Mouse (Mus musculus): ENCODE results near the gene Cmtm3. TPM values are rescaled to one million over a fixed set of nuclear protein-coding genes. Genes with fewer than 3 reads are reported as not detected.
A peak's percentile ranks its signal among the peaks of the same experiment; 100 is the strongest.

Cmtm3 gene
- polyA plus RNA-seq, 2 experiments: 176 to 240 TPM

GRCm38 (mm10) chr8:104339983-104340232, 698 bp downstream of the Cmtm3 start:
- peak overlapping the region; percentile 89 for H3K9ac ChIP-seq (ENCODE audit: low read depth, low read length, severe bottlenecking)
- no peak for ATAC-seq (ENCODE audit: low FRiP score, low read depth)
- H3K4me3 ChIP-seq (replicated peaks; ENCODE audit: low read length): peak overlapping the region; percentile 67
- peak overlapping the region; percentile 82; the same call in 1 of the 2 replicates for H3K27ac ChIP-seq (replicated peaks; ENCODE audit: low read depth, low read length)
- TF ChIP-seq POLR2A (IDR thresholded peaks at IDR 0.05; ENCODE audit: borderline replicate concordance, extremely low read depth, insufficient read depth, insufficient read length): no peak
- H3K9me3 ChIP-seq (ENCODE audit: control insufficient read depth, low read length): no peaks in the 10 kb centered on the region
- H3K4me1 ChIP-seq (ENCODE audit: control insufficient read depth, insufficient read depth, low read length): peaks cover 5% of the 10 kb centered on the region
- DNase-seq (ENCODE audit: low spot score): no peak
- 2% methylated on average over 6 of the region's 6 CpGs for WGBS
- peak overlapping the region; percentile 85 for H3K4me2 ChIP-seq (replicated peaks; ENCODE audit: low read depth, low read length, severe bottlenecking)
- no peaks in the 10 kb centered on the region for H3K27me3 ChIP-seq (ENCODE audit: control insufficient read depth, insufficient read depth, low read length)
- peaks cover 8% of the 10 kb centered on the region; the same call in 1 of the 2 replicates for H3K36me3 ChIP-seq (ENCODE audit: control insufficient read depth, insufficient read depth, low read length)

DNA sequence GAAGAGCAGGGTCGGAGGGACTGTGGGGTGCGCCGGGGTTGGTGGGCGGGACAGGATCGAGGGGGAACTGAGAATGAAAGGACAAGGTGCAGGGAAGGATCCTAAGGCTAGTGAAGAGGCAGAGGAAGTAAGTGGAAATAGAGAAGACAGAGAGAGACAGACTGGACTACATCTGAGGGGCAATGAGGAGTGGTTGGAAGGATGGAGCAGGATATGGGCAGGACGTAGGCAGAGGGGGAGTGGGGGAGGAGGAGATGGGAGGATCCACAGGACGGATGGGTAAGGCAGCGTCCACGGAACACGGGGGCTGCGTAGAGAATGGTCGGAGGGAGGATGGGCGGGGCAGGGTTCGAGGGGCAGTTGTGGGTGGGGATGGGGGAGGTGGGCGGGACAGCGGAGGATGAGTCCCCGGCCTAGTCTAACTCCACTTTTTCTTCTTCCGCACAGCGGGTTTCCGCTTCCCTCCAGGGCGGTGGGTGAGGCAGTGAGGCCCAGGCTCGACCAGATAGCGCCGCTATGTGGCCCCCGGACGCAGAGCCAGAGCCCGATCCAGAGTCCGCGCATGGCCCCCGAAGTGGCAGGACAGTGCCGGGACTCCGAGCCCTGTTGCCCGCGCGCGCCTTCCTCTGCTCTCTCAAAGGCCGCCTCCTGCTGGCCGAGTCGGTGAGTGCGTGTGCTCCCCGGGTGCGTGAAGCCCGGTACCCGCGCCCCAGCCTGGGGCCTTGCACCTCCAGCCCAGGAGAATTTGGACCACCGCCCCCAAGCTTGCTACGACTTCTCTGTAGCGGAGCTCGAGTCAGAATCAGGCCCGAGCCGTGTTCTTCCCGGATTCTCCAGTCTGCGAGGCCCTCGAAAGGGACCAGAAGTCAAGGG, 1.3 kb downstream of the Cmtm3 start:
- Histone ChIP-seq H3K27me3 (ENCODE audit: control insufficient read depth, insufficient read depth, low read length) (no peaks in the 10 kb centered on the region), H3K27ac (replicated peaks; ENCODE audit: low read depth, low read length) (peak overlapping the region; percentile 82), H3K36me3 (ENCODE audit: control insufficient read depth, insufficient read depth, low read length) (peaks cover 13% of the 10 kb centered on the region), H3K4me3 (replicated peaks; ENCODE audit: low read length) (peak overlapping the region; percentile 67), H3K4me1 (ENCODE audit: control insufficient read depth, insufficient read depth, low read length) (peaks cover 5% of the 10 kb centered on the region), H3K9ac (ENCODE audit: low read depth, low read length, severe bottlenecking) (peak overlapping the region; percentile 89), H3K9me3 (ENCODE audit: control insufficient read depth, low read length) (no peaks in the 10 kb centered on the region), H3K4me2 (replicated peaks; ENCODE audit: low read depth, low read length, severe bottlenecking) (peak overlapping the region; percentile 85)
- DNase-seq (ENCODE audit: low spot score): peak; percentile 81
- ATAC-seq (ENCODE audit: low FRiP score, low read depth): peak; percentile 82
- peak; percentile 91; the same call in 1 of the 2 replicates for TF ChIP-seq POLR2A (IDR thresholded peaks at IDR 0.05; ENCODE audit: borderline replicate concordance, extremely low read depth, insufficient read depth, insufficient read length)
- WGBS: under 1% methylated on average over 41 of the region's 54 CpGs

GRCm38 (mm10) chr8:104341106-104341561, 1.9 kb downstream of the Cmtm3 start:
- under 1% methylated on average over 24 of the region's 24 CpGs for WGBS
- Histone ChIP-seq H3K27me3 (ENCODE audit: control insufficient read depth, insufficient read depth, low read length) (no peaks in the 10 kb centered on the region), H3K9me3 (ENCODE audit: control insufficient read depth, low read length) (no peaks in the 10 kb centered on the region), H3K4me1 (ENCODE audit: control insufficient read depth, insufficient read depth, low read length) (peaks cover 5% of the 10 kb centered on the region), H3K9ac (ENCODE audit: low read depth, low read length, severe bottlenecking) (peak overlapping the region; percentile 89), H3K27ac (replicated peaks; ENCODE audit: low read depth, low read length) (peak overlapping the region; percentile 82), H3K4me2 (replicated peaks; ENCODE audit: low read depth, low read length, severe bottlenecking) (peak overlapping the region; percentile 85), H3K36me3 (ENCODE audit: control insufficient read depth, insufficient read depth, low read length) (peaks cover 20% of the 10 kb centered on the region), H3K4me3 (replicated peaks; ENCODE audit: low read length) (peak overlapping the region; percentile 67)
- TF ChIP-seq POLR2A (IDR thresholded peaks at IDR 0.05; ENCODE audit: borderline replicate concordance, extremely low read depth, insufficient read depth, insufficient read length): 0 out of 2 replicates have a peak, but pooled peaks have one; percentile 24
- peak; percentile 74 for DNase-seq (ENCODE audit: low spot score)
- peak; percentile 58 for ATAC-seq (ENCODE audit: low FRiP score, low read depth)

GRCm38 (mm10) chr8:104341678-104342077, 2.5 kb downstream of the Cmtm3 start:
- Histone ChIP-seq H3K36me3 (ENCODE audit: control insufficient read depth, insufficient read depth, low read length) (peaks cover 25% of the 10 kb centered on the region), H3K27ac (replicated peaks; ENCODE audit: low read depth, low read length) (no peak overlapping the region), H3K4me1 (ENCODE audit: control insufficient read depth, insufficient read depth, low read length) (peaks cover 5% of the 10 kb centered on the region), H3K4me2 (replicated peaks; ENCODE audit: low read depth, low read length, severe bottlenecking) (peak overlapping the region; percentile 85), H3K9me3 (ENCODE audit: control insufficient read depth, low read length) (no peaks in the 10 kb centered on the region), H3K9ac (ENCODE audit: low read depth, low read length, severe bottlenecking) (peak overlapping the region; percentile 89), H3K4me3 (replicated peaks; ENCODE audit: low read length) (peak overlapping the region; percentile 67), H3K27me3 (ENCODE audit: control insufficient read depth, insufficient read depth, low read length) (no peaks in the 10 kb centered on the region)
- ATAC-seq (ENCODE audit: low FRiP score, low read depth) (no peak), DNase-seq (ENCODE audit: low spot score) (no peak)
- WGBS: 43% methylated on average over 6 of the region's 6 CpGs
- TF ChIP-seq POLR2A (IDR thresholded peaks at IDR 0.05; ENCODE audit: borderline replicate concordance, extremely low read depth, insufficient read depth, insufficient read length): no peak

- no peaks in the 10 kb centered on the region for H3K27me3 ChIP-seq (ENCODE audit: control insufficient read depth, insufficient read depth, low read length)
- H3K9me3 ChIP-seq (ENCODE audit: control insufficient read depth, low read length): no peaks in the 10 kb centered on the region
- no peak for TF ChIP-seq POLR2A (IDR thresholded peaks at IDR 0.05; ENCODE audit: borderline replicate concordance, extremely low read depth, insufficient read depth, insufficient read length)
- no peak overlapping the region for H3K4me3 ChIP-seq (replicated peaks; ENCODE audit: low read length)
- H3K4me2 ChIP-seq (replicated peaks; ENCODE audit: low read depth, low read length, severe bottlenecking): no peak overlapping the region
- H3K36me3 ChIP-seq (ENCODE audit: control insufficient read depth, insufficient read depth, low read length): peaks cover 33% of the 10 kb centered on the region
- no peak overlapping the region for H3K27ac ChIP-seq (replicated peaks; ENCODE audit: low read depth, low read length)
- ATAC-seq (ENCODE audit: low FRiP score, low read depth): no peak
- 76% methylated on average over 5 of the region's 5 CpGs for WGBS
- peaks cover 5% of the 10 kb centered on the region for H3K4me1 ChIP-seq (ENCODE audit: control insufficient read depth, insufficient read depth, low read length)
- no peak overlapping the region for H3K9ac ChIP-seq (ENCODE audit: low read depth, low read length, severe bottlenecking)
- no peak for DNase-seq (ENCODE audit: low spot score)
These were observed 3.2 kb downstream of the Cmtm3 start for GRCm38 (mm10) chr8:104342426-104342825.

Measured in limb, embryonic 14.5 days (tissue).